Mouse (Mus musculus): ENCODE data around the gene Ren1. TPM values are rescaled to one million over a fixed set of nuclear protein-coding genes. Genes with fewer than 3 reads are reported as not detected.
A peak's percentile ranks its signal among the peaks of the same experiment; 100 is the strongest.

Gene Ren1
- 2.9 and 6.1 TPM in 2 replicates for polyA plus RNA-seq (2015; fragmentation: Nextera tagmentation; extraction: Ambion mirVana)

- no peaks in the 10 kb centered on the region for H3K27me3 ChIP-seq (ENCODE audit: control insufficient read depth, insufficient read depth, low read length)
- 100% methylated on average over 1 of the region's 1 CpGs for WGBS
- DNase-seq (ENCODE audit: low spot score) (no peak), ATAC-seq (ENCODE audit: low FRiP score, low TSS enrichment) (no peak)
- 0 out of 2 replicates have a peak, but pooled peaks cover 3% of the 10 kb centered on the region for H3K4me1 ChIP-seq (replicated peaks; ENCODE audit: control insufficient read depth, insufficient read depth)
- TF ChIP-seq CTCF (IDR thresholded peaks at IDR 0.05; ENCODE audit: low read depth) (no peak), EP300 (optimal IDR thresholded peaks at IDR 0.05) (no peak)
- H3K36me3 ChIP-seq (ENCODE audit: control insufficient read depth, insufficient read depth, low read length), result no peaks in the 10 kb centered on the region
- H3K27ac ChIP-seq (replicated peaks), result no peak within 1 kb of the TSS
- no peak within 1 kb of the TSS for H3K9ac ChIP-seq (ENCODE audit: low read length)
- no peaks in the 10 kb centered on the region for H3K9me3 ChIP-seq (ENCODE audit: control insufficient read depth, low read length)
- no peak within 1 kb of the TSS for H3K4me3 ChIP-seq (ENCODE audit: low read depth, low read length)
- H3K4me2 ChIP-seq (replicated peaks; ENCODE audit: low read depth), result no peak within 1 kb of the TSS
These were observed at the start of gene Ren1 for GRCm38 (mm10) chr1:133350210-133350609. Ren1 (plus strand) TSS chr1:133350510.

DNA sequence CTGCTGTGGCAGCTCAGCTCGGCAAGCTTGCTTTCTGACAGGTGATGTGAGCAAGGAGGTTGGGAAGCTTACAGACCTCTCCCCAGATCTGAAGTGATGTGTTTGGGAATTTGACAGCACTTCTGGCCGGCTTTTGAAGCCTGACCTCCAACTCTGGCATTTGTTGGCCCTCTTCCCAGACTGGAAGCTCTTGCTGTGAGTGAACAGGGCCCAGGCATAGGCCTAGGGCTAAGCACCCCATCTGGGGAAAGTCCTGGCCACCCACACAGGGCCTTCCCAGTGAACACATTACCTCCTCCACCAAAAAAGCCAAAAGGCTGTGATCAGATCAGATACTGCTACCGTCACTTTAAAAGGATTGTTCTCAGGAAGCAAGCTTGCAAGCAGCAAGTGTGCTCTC lies 47.8 kb upstream of the Ren1 start:
- Histone ChIP-seq H3K4me1 (replicated peaks; ENCODE audit: control insufficient read depth, insufficient read depth) (no peaks in the 10 kb centered on the region), H3K27ac (replicated peaks) (0 out of 2 replicates have a peak overlapping the region, but pooled peaks have one; percentile 30), H3K36me3 (ENCODE audit: control insufficient read depth, insufficient read depth, low read length) (no peaks in the 10 kb centered on the region; the same call in 1 of the 2 replicates), H3K4me3 (ENCODE audit: low read depth, low read length) (no peak overlapping the region), H3K4me2 (replicated peaks; ENCODE audit: low read depth) (no peak overlapping the region), H3K27me3 (ENCODE audit: control insufficient read depth, insufficient read depth, low read length) (no peaks in the 10 kb centered on the region), H3K9me3 (ENCODE audit: control insufficient read depth, low read length) (no peaks in the 10 kb centered on the region), H3K9ac (ENCODE audit: low read length) (no peak overlapping the region)
- 23% methylated on average over 3 of the region's 3 CpGs for WGBS
- DNase-seq (ENCODE audit: low spot score) (peak; percentile 31), ATAC-seq (ENCODE audit: low FRiP score, low TSS enrichment) (no peak)
- TF ChIP-seq EP300 (optimal IDR thresholded peaks at IDR 0.05) (no peak), CTCF (IDR thresholded peaks at IDR 0.05; ENCODE audit: low read depth) (no peak)

DNA sequence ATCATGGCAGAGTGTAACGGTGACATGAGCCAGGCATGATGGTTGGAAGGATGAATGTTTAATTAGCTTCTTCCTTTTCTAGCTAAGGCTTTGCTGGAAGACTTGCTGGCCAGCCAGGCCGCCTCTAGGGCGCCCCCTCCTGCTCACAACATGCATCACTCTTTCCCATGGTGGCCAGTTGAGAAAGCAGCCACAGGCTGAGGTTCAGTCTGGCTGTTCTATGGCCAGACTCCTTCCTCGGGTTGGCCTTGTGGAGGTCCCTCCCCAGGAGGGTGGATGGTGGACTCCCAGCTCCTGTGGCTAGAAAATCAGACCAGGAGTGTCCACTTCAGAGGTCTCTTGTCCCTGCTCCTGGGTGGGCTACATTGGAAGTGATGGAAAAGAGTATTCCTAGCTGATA lies 43.5 kb upstream of the Ren1 start:
- no peak overlapping the region for H3K9ac ChIP-seq (ENCODE audit: low read length)
- H3K4me2 ChIP-seq (replicated peaks; ENCODE audit: low read depth), result no peak overlapping the region
- DNase-seq (ENCODE audit: low spot score), result peak; percentile 82
- no peak overlapping the region for H3K27ac ChIP-seq (replicated peaks)
- H3K36me3 ChIP-seq (ENCODE audit: control insufficient read depth, insufficient read depth, low read length), result no peaks in the 10 kb centered on the region
- H3K9me3 ChIP-seq (ENCODE audit: control insufficient read depth, low read length), result no peaks in the 10 kb centered on the region
- TF ChIP-seq EP300 (optimal IDR thresholded peaks at IDR 0.05), result no peak
- peak; percentile 93 for TF ChIP-seq CTCF (IDR thresholded peaks at IDR 0.05; ENCODE audit: low read depth)
- H3K4me1 ChIP-seq (replicated peaks; ENCODE audit: control insufficient read depth, insufficient read depth), result no peaks in the 10 kb centered on the region
- 12% methylated on average over 4 of the region's 4 CpGs for WGBS
- H3K4me3 ChIP-seq (ENCODE audit: low read depth, low read length), result no peak overlapping the region
- H3K27me3 ChIP-seq (ENCODE audit: control insufficient read depth, insufficient read depth, low read length), result no peaks in the 10 kb centered on the region
- peak; percentile 25; the same call in 1 of the 2 replicates for ATAC-seq (ENCODE audit: low FRiP score, low TSS enrichment)

GRCm38 (mm10) chr1:133307318-133307717 lies 43.0 kb upstream of the Ren1 start:
- WGBS, result 12% methylated on average over 6 of the region's 6 CpGs
- no peak overlapping the region for H3K4me3 ChIP-seq (ENCODE audit: low read depth, low read length)
- H3K4me2 ChIP-seq (replicated peaks; ENCODE audit: low read depth), result no peak overlapping the region
- H3K27ac ChIP-seq (replicated peaks), result no peak overlapping the region
- H3K9ac ChIP-seq (ENCODE audit: low read length), result no peak overlapping the region
- H3K27me3 ChIP-seq (ENCODE audit: control insufficient read depth, insufficient read depth, low read length), result no peaks in the 10 kb centered on the region
- H3K4me1 ChIP-seq (replicated peaks; ENCODE audit: control insufficient read depth, insufficient read depth), result no peaks in the 10 kb centered on the region
- ATAC-seq (ENCODE audit: low FRiP score, low TSS enrichment) (no peak), DNase-seq (ENCODE audit: low spot score) (peak; percentile 49)
- H3K36me3 ChIP-seq (ENCODE audit: control insufficient read depth, insufficient read depth, low read length), result no peaks in the 10 kb centered on the region
- H3K9me3 ChIP-seq (ENCODE audit: control insufficient read depth, low read length), result no peaks in the 10 kb centered on the region
- TF ChIP-seq CTCF (IDR thresholded peaks at IDR 0.05; ENCODE audit: low read depth) (peak; percentile 84), EP300 (optimal IDR thresholded peaks at IDR 0.05) (no peak)

DNA sequence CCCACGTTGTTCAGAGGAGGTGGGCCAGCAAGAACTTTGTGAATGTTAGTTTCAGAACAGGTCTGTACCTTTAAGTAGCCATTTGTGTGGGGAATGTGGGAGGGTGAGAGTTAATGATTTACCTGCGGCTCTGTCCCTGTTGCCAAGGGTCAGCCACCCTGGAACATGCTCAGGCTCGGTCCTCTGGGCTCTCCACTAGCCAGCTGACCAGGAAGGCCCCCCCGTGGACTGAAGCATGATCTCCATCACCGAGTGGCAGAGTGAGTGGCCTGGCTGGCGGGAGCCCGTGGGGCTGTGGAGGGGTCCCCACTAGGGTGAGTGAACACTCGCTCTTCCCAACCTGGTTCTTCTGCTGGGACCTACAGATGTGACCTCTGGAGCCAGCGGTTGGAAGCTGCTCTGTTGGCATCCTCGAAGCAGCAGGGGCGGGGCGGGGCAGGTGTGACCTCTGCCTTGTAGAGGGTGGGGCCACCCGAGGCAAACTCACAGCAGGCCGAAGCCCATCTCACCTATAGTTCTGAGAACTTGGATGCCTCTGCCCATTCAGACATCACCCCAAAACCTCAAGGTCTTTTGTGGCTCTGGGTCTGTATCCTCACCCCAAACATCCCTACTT lies 40.5 kb upstream of the Ren1 start, which contains the start of gene Golt1a:
Golt1a (plus strand) TSS at position 149 of the 616 bp plus-strand sequence.
- Histone ChIP-seq H3K9me3 (ENCODE audit: control insufficient read depth, low read length) (no peaks in the 10 kb centered on the region), H3K9ac (ENCODE audit: low read length) (no peak within 1 kb of the TSS; the same call in none of the 2 replicates), H3K27ac (replicated peaks) (peak within 1 kb of the TSS; percentile 8), H3K4me1 (replicated peaks; ENCODE audit: control insufficient read depth, insufficient read depth) (no peaks in the 10 kb centered on the region), H3K4me2 (replicated peaks; ENCODE audit: low read depth) (peak within 1 kb of the TSS; percentile 35), H3K4me3 (ENCODE audit: low read depth, low read length) (no peak within 1 kb of the TSS), H3K27me3 (ENCODE audit: control insufficient read depth, insufficient read depth, low read length) (no peaks in the 10 kb centered on the region), H3K36me3 (ENCODE audit: control insufficient read depth, insufficient read depth, low read length) (no peaks in the 10 kb centered on the region)
- ATAC-seq (ENCODE audit: low FRiP score, low TSS enrichment) (peak; percentile 72), DNase-seq (ENCODE audit: low spot score) (peak; percentile 78)
- TF ChIP-seq CTCF (IDR thresholded peaks at IDR 0.05; ENCODE audit: low read depth), result no peak
- no peak for TF ChIP-seq EP300 (optimal IDR thresholded peaks at IDR 0.05)
- 44% methylated on average over 14 of the region's 14 CpGs for WGBS

- H3K27ac ChIP-seq (replicated peaks), result no peak overlapping the region; the same call in 1 of the 2 replicates
These were observed 39.1 kb upstream of the Ren1 start for GRCm38 (mm10) chr1:133311240-133311639.

More at GRCm38 (mm10) chr1:133311240-133311639, 39.1 kb upstream of the Ren1 start:
- Histone ChIP-seq H3K4me3 (ENCODE audit: low read depth, low read length) (no peak overlapping the region), H3K4me2 (replicated peaks; ENCODE audit: low read depth) (no peak overlapping the region), H3K9me3 (ENCODE audit: control insufficient read depth, low read length) (no peaks in the 10 kb centered on the region), H3K36me3 (ENCODE audit: control insufficient read depth, insufficient read depth, low read length) (no peaks in the 10 kb centered on the region), H3K9ac (ENCODE audit: low read length) (no peak overlapping the region), H3K27me3 (ENCODE audit: control insufficient read depth, insufficient read depth, low read length) (no peaks in the 10 kb centered on the region), H3K4me1 (replicated peaks; ENCODE audit: control insufficient read depth, insufficient read depth) (no peaks in the 10 kb centered on the region)
- ATAC-seq (ENCODE audit: low FRiP score, low TSS enrichment), result no peak
- WGBS, result 64% methylated on average over 4 of the region's 4 CpGs
- DNase-seq (ENCODE audit: low spot score), result no peak
- TF ChIP-seq EP300 (optimal IDR thresholded peaks at IDR 0.05), result no peak
- TF ChIP-seq CTCF (IDR thresholded peaks at IDR 0.05; ENCODE audit: low read depth), result peak; percentile 65
